Mouse (Mus musculus): ENCODE measurements at regions not wholly inside any gene's neighbourhood (a gene's known extent, or its start where the extent isn't known, plus 50 kb on each side); places are given as distances from the start of the nearest gene placed in this dataset.
A peak's percentile ranks its signal among the peaks of the same experiment; 100 is the strongest.

DNA sequence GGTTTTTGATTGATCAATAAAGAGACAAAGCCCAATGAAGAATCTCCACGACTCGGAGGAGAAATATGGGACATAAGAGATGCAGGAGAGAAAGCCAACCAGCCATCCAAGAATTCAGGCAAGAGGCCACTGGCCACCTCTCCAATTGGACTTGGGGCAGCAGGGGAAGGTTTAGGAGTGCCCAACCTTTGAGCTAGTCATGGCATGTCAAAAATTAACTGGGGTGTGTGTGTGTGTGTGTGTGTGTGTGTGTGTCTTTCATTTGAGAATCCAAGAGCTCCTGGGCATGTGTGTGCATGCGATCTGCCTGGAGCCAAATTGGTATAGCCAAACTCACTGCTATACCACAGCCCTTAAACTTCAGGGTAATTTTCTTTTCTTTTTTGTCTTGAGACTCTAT is 51.6 kb upstream of the Cecr2 start:
- no peak for DNase-seq

DNA sequence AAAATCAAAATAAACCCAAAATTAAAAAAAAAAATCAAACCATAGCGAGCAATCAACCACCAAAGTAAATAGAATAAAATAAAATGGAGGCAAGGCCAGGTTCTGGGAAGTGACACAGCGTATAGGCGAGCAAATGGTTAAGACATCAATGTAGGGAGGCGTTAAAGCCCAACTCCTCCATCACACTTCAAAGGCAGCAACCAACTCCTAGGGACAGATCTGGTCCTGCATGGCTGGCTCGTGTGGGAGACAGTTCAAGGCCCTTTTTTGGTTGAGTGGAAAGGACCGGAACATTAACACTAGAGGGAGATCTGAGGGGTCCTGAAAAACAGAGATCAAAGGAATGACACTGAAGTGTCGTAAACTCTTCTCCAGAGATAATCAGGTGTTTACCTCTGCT is 53.8 kb upstream of the Cecr2 start:
- DNase-seq = no peak

DNA sequence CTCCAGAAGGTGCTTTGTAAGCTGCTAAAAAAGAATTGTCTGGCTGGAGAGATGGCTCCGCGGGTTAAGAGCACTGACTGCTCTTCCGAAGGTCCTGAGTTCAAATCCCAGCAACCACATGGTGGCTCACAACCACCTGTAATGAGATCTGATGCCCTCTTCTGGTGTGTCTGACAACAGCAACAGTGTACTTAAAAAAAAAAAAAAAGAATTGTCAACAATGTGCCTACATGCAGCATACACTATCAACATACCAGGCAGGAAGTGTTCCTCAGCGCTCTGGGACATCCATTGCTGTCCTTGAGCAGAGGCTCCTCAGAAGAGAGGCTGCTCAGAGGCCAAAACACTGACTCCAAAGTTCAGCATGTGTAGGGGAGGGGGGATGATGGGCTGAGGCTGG is 56.3 kb upstream of the Cecr2 start:
- DNase-seq = no peak

DNA sequence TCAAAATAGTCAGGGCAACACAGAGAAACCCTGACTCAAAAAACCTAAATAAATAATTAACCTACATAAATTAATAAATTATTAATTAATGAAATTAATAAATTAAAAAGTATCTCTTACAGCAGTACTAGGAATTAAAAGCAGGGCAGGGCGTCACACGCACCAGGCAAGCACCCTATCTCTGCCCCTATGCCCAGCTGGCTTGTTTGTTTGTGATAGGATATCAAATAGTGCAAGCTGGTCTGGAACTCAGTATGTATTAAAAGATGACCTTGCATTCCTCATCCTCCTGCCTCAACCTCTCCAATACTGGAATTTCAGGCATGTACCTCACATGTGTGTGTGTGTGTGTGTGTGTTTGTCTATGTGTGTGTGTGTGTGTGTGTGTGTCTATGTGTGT is 60.7 kb upstream of the Cecr2 start:
- DNase-seq = no peak

DNA sequence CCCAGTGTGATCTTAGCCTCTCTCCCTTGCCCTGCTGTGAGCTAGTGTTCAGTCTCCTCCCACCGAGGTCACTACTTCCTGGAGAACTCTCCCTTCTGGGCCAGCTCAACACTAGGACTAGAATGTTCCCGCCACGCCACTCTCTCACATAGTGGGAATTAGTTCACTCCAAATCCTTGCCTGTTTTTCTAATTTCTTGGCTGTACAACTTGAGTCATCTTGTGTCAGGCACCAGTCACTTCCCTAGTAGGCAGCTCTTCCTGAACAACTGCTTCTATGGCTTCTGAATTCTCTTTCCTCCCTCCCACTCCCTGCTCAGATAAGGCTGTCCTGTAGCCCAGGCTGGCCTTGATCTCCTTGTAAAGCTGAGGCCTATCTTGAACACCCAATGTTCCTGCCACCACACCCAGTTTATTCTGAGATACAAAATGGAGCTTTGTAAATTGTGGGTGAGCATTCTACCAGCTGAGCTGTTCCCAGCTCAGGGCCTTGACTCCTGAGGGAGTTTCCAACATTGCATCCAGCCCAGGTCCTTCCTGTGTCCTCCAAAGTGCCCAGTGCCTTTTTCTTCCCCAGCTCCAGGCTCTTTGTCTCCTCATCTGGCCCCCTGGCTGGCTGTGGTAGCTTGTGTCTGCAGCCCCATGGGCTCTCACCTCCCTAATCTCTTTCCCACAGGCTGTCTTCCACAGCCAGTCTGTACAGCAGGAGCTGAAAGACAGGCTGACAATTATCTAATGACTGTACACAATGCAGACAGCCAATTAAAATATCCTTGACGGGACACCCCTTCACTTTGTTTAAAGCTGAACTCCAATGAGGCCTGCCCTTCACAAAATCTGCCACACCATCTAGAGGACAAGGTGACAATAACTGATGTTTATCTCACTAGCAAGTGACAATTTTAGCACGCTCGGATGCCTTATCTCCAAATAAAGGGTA is 61.9 kb upstream of the Cecr2 start:
- DNase-seq = no peak

DNA sequence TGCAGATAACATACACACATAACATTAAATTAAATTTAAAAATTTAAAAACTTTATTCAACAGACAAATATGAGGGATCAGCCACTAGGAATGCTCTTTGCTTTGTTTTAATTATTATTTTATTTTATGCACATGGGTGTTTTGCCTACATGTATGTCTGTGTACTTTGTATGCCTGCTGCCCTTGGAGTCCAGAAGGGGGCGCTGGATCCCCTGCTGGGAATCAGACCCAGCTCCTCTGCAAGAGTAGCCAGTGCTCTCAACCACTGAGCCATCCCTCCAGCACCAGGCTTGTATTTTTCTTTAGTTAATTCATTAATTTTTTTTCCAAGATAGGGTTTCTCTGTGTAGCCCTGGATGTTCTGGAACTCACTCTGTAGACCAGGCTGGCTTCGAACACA is 62.7 kb upstream of the Cecr2 start:
- DNase-seq = peak; percentile 60

DNA sequence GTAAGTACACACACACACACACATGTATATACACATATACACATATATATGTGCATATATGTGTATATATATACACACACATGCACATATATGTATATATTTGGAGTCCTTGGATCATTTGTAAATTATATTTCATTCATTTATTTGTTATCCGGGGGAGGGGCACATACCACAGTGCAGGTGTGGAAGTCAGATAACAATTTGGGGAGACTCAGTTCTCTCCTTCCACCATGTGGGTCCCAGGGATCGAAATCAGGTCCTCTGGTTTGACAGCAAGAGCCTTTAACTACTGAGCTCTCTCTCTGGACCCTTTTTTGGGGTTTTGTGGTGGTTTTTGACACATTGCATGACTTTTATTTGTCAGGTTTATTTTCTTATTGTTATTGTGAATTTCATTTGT is 65.8 kb upstream of the Cecr2 start:
- no peak for DNase-seq

DNA sequence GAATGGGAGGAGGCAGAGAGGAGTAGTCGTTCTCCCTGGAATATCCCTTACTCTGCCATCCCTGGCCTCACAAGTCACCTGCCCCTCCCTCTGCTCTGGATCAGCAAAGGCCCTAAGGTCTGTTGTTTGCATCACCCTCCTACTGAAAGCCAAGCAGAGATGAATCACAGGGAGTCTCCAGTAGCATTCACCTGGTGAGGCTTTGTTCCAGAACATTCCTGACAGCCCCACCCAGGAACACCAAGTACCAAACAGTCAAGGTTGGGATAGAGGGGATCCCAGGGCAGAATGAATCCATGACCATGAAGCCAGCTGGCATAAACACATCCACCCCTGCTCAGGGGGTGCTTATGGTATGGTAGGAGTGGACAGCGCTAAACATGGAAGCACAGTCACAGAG is 67.4 kb upstream of the Hdhd5 start:
- DNase-seq = no peak

DNA sequence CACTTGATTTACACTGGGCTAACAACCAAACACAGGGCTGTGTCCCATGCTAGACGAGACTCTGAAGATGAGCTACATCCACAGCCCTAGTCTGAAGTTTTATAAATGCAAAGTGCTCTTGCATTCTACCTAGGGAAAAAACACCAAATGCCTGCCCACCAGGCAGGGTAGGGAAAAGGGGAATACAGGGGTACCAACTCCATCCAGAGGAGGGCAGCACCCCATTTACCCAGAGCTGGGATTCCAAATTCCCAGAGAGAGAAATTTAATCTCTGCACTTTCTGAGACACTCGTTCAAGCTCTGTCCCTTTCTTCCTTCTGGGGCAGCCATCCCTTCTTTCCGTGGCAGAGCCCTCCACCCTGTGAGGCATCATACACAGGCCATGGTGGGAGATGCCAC is 66.8 kb upstream of the Hdhd5 start:
- no peak for DNase-seq

DNA sequence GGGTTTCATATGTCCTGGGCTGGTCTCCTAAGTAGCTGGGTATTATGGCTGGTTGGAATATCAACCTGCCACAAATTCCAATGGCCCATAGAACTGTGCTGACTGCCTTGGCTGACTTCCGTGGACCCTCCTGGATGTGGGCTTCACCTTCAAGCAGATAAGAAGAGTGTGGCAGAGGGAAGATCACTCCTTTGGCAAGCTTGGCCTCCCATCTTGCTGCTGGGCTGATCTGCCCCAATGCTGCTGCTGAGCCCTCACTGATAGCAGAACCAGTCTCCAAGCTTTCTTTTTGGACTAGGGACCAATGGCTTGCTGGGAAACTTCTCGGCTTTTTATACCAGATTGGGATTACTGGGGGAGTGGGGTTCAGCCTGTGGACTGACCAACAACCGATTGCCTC is 65.6 kb upstream of the Hdhd5 start:
- DNase-seq = no peak

DNA sequence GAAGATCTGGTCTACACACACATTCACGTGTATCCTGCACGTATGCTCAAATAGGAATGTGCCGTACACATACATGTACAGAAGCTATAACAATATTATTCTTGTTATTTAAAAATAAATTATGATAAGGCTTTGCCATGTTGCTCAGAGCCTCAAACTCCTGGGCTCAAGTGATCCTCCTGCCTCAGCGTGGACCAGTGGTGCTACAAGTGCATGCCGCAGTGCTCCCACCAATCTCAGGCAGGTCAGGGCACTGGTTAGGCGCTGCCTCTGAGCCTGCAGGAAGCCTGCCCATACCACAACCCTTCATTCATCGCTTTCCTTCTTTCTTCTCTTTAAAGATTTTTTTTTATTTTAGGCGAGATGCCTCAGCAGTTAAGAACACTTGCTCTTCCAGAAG is 63.3 kb upstream of the Hdhd5 start:
- DNase-seq = no peak

DNA sequence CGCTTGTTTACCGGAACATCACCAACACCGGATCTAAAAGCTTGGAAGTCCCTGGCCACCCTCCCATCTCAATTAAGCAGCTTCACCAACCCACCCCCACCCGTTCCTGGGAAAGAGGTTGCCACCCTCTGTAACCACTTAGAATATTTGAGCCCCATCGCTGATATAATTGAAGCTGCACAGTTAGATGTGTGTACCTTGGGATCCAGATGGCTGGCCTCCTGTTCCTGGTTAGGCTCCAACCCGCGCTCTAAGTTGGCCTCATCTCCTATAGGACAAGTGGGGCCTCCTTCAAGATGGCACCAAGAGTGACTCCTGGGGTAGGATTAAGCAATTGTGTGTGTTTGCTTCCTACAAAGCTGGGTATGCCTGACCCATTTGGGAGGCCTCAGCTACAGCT is 61.6 kb upstream of the Hdhd5 start:
- DNase-seq = no peak

DNA sequence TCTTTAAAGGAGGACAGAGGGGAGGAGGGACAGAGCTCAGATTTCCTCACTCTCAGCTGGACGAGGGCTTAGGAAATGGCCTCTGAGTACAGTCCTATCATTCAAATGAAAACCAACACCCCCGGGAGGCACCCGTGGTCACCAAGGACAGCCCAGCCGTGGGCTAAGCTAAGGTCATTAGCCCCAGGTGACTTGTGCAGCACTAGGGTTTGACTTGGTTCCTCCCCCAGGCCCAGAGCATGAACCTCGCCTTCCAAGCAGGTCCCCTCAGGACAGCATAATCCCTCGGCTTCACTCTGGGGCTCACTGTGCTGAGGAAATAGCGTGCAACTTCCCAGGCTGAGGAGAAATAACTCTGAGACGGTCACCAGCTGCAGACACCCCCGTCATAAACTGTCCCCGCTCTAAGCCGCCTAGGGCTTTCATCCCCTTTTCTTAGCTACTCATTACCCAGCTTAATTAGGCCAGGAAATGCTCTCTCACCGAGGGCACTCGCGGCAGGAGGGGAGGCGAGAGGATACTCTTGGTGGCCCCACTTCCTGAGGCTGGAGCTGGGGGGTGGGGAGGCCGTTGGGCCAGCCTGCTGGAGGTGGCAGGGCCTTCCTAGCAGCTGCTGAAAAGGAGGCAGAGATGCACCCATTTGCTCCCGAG is 61.0 kb upstream of the Hdhd5 start:
- peak; percentile 54 for DNase-seq

DNA sequence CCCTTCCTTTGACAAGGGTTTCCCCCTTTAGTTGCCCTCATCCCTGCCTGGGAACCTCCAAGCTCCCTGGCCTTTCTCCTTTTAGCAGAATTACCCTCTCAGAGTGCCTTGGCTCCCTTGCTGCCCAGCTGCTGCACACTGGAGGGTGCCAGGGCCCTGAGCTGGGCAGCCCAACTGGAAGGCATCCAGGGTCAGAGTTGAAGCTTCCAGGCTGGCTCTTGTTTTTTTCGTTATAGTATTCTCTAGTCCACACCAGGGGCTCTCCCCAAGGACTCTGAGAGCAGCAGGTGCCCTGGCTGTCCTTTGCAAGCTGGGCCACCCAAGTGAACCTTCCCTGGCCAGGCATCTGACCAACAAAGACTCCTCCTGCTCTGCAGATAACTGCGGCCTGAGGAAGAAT is 59.1 kb upstream of the Hdhd5 start:
- no peak for DNase-seq

DNA sequence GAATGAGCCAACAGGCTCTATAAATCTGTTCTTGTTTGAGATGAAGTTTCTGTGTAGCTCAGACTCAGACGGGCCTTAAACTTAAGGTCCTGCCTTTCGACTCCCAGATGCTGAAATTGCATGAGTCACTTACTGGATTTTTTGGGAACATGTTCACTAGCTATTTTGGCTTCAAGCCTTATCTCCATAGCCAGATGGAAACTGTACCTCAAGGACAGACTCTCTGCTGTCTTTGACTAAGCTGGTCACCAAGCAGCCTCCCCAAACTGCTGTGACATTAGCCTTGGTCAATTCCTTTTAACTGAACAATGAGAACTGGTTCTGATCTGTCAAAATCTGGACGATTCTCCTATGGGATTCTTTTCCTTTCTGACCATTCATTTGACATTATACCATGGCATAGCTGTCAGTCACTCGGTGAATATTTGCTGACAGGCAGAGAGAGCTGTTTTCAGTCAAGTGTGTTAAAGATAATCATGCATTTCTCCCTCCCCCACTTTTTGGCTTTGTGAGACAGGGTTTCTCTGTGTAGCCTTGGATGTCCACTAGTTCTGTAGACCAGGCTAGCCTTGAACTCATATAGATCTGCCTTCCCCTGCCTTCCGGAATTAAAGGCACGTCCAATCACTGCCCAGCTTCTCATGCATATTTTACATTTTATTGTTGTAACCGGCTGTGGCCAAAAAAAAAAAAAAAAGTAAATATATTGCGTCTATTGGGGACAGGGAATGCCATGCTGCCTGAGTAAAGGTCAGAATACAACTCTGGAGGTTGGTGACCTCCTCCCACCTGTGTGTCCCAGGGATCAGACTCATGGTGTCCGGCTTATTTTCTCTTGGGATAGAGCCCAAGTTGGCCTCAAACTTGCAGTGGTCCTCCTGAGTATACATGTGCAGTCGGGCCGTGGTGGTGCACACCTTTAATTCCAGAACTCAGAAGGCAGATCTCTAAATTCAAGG is 57.9 kb upstream of the Hdhd5 start:
- DNase-seq = no peak

DNA sequence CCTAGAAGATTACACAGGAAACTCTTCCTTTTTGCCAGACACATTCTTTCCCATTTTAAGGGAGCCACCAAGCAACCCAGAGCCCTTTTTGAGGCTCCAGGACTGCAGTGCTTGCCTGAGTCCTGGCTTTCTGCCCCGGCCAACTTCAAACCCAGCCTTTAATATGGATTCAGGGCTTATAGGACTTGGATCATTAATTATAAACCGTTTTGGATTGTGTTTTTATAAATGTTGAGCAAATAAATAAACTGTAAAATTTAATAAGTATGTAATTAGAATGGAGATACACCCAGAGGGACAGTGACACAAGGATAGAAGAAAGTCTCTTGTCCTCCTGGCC is 54.8 kb upstream of the Hdhd5 start:
- DNase-seq = no peak

DNA sequence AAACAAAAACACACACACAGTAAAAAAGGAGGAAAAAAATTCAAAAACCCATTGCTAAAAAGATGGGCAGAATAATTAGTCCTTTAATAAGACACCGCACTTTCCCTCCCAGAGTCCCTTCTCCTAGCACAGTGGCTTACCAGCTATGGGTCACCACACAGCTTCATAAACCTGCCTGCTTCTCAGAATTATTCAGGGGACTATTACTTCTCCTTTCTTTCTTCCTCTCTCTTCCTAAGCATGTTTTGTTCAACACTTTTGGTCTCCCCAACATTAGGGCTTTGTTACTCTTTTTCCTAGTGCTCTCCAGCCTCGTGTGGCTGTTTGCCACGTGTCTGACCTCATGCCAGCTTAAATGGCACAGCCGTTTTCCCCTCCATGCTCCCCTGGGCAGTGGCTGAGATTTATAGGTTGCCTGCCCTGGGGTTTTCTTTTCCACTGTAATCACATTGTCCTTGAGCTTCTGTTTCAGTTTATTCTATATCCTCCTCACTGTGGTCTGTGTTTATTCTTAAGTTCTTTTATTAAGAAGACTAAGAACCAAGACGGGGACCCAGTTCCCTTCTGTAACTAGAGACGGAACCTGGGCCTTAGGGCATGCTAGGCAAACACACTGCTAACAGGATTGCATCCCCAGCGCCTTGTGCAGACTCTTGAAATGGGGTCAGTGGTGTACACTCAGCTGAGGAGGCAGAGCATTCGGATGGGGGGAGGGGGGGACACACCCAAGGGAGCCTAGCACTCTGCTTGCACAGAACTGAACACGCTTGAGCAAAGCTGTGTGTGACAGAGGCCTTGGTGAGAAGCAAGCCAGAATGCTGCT is 54.2 kb upstream of the Hdhd5 start:
- DNase-seq = peak; percentile 23

DNA sequence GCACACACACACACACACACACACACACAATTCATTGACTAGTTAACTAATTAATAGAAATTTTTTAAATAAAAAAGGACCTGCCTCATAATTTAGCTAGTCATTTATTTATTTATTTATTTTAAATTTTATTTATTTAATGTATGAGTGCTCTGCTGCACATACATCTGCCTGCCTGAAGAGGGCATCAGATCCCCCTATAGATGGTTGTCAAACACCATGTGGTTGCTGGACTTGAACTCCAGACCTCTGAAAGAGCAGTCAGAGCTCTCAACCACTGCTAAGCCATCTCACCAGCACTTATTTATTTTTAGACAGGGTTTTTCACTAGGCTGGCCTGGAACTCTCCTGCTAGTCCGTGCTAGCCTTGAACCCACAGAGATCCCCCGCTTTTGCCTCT is 50.6 kb upstream of the Hdhd5 start:
- no peak for DNase-seq
